Mouse (Mus musculus): ENCODE data around the gene Csrnp3.
A peak's percentile ranks its signal among the peaks of the same experiment; 100 is the strongest.

Csrnp3 gene

DNA sequence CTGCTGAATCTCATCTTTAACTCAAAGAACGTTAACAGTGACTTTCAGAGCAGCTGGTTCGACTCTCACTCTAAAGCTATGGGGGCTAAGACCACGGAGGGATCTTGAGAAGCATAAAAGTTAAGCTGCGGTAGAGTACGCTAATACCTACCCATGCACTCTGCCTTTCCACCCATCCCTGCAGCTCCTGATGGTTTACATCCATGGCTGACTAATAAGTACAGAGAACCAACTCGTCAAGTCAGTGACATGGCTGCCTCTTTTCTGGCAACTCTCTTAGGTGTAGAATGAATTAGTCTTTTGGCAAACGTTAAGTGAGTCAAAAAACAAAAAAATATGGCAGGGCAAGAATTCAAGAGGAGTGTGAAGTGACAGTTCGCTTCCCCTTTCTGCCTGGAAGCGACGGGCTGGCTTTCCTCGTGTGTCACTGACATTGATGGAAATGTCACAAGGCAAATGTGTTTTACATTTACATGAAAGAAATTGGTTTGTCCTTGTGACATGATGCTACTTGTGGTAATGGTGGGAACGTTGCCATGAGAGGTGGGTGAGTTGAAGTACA is 19.3 kb downstream of the Csrnp3 start:
- no peak for DNase-seq (ENCODE audit: low spot score in 2 of 2)

DNA sequence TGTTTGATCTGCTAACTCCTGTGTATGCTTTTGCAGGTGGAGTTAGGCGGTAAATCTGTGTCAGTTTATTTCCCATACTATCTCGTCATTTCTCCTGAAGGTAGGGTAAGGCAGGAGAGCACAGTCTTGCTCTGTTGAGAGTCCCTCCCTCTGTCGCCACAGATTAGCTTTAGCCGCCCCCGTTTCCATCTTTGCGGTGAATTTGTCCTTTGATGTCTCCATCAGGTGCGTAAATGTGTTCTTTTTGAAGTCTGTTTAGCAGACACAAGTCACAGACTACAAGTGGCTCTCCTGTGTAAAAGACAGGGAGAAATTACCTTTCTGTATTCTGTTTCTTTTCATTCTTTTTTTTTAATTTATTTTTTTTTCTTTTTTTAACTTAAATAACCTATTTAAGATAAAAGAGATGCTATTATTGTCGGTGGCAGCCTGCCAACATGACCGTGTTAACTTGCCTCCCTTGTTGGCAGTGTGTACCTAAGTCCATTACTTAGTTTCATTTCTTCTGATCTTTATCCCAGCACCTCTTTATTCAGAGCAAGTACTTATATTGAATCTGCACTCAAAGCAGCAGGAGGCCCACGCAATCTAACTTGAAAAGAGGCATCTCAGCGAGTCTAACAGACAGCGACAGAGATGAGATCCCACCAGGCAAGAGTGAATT is 25.5 kb downstream of the Csrnp3 start:
- DNase-seq (ENCODE audit: low spot score in 2 of 2), result no peak

DNA sequence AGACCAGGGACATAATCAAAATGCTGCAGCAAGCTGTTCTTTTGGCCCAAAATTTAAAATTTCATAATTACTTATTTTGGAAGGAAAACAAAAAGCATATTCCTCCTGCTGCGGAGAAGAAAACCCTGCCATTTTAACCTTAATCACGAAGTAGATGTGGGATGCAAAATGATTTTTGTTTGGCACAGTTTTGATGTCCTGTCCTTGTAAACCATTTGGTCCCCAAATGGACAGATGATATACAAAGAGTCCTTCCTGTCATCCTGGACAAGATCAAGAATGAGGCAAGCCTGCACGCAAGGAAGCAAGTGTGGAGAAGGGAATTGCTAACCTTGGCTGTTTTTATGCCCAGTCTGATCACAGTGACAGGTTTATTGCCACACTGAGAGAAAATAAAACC is 46.0 kb downstream of the Csrnp3 start:
- no peak for DNase-seq (ENCODE audit: low spot score in 2 of 2)

DNA sequence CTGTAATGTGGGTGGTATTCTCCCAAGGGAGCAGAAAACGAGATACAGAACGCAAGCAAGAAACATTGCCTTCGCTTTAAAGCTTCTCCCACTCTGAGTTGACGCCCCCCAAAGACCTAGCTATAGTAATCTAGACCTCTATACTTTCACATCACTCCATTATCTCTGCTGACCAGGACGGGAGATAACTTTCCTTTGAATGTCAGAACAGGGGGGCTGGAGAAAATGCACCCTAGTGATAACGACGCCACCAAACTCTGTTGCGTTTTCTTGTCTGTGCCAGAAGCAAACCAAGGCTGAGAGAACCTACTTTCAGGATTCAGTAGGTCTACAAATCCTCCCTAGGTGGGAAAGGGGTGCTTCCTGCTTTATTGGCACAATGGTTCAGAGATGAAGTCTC is 47.7 kb downstream of the Csrnp3 start:
- DNase-seq (ENCODE audit: low spot score in 2 of 2), result no peak

DNA sequence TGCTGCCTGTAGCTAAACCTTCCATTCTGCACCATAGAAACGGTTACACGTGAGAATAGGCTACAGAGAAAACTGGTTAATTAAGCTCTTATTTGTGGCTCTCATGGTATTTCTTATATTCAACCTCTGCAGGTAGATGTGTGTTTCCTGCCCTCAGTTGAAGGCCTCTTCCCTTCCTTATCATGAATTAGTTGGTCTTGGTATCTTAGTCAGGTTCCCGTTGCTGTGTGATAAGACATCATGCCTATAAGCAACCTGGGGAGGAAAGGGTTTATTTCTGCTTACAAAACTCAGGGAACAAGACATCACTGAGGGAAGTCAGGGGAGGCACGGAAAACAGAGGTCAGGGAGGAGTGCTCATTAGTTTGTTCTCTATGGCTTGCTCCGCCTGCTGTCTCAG is 48.7 kb downstream of the Csrnp3 start:
- no peak for DNase-seq (ENCODE audit: low spot score in 2 of 2)

DNA sequence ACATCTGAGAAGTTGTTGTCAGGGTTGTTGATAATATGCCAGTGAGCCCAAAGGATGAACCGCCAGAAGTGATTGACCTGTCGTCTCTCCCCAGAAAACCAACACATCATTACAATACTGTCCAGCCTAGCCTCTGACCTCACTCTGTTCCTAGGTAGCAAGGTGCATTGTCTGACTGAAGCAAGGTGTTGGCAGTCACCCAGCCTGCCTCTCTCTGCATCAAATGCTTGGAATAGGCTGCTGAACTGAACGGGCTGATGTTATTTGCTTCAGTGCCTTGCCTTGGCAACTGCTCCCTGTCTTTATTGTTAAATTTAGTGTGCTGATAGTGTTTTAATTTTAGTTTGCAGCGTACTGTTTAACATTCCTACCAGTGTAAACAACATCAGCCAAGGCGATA is 51.0 kb downstream of the Csrnp3 start:
- no peak for DNase-seq (ENCODE audit: low spot score in 2 of 2)

DNA sequence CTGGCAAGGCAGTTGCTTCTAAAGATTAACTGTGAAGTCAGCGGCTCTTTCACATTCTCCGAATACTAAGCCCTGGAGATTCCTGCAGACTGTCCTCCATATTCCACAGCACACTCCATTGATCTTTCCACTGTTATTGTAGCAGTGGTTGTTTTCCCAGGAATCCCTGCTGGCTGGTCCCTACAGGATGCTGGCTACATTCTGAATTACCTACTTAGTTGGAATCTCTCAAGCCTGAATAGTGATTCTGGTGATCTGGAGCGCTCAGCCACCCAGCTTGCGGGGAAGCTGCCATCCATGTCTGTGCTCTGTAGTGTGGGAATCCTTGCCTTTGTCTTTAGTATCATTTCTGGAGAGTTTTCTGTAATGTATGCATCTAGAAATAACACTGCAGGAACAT is 51.5 kb downstream of the Csrnp3 start:
- DNase-seq (ENCODE audit: low spot score in 2 of 2), result no peak

DNA sequence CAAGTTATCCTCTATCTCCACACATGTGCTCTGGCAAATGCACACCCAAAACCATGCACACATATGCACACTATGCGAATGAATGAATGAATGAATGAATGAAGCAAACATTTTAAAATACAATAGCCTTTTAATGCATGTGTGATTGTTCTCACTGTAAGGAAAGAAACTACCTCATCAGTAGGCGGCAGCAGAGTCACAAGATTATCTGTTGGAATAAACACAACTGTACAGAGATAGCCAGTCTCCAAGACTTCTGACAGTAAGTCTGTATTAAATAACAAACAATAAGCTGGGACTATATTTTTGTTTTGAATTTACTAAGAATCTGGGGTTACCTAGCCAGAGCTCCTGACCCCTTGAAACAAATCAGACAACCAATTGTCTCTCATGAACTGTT is 53.9 kb downstream of the Csrnp3 start:
- no peak for DNase-seq (ENCODE audit: low spot score in 2 of 2)

DNA sequence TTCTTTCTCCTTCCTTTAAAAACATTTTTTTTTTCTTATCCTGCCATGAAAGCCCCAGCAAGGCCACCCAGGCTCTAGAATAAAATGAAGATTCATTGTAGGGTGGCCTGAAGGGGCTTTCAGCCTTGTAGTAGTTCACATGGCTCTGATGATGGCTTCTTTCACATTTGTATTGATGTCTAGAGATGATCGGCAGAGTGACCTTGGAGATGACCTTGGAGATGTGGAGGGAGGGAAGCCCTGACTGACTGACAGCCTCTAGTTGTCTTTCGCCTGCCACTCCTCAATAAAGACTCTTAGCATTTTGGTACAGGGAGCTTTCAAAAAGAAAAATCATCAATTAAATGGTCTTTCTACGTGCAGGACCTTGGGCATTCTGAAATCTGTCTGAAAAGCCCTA is 63.0 kb downstream of the Csrnp3 start:
- no peak for DNase-seq (ENCODE audit: low spot score in 2 of 2)

DNA sequence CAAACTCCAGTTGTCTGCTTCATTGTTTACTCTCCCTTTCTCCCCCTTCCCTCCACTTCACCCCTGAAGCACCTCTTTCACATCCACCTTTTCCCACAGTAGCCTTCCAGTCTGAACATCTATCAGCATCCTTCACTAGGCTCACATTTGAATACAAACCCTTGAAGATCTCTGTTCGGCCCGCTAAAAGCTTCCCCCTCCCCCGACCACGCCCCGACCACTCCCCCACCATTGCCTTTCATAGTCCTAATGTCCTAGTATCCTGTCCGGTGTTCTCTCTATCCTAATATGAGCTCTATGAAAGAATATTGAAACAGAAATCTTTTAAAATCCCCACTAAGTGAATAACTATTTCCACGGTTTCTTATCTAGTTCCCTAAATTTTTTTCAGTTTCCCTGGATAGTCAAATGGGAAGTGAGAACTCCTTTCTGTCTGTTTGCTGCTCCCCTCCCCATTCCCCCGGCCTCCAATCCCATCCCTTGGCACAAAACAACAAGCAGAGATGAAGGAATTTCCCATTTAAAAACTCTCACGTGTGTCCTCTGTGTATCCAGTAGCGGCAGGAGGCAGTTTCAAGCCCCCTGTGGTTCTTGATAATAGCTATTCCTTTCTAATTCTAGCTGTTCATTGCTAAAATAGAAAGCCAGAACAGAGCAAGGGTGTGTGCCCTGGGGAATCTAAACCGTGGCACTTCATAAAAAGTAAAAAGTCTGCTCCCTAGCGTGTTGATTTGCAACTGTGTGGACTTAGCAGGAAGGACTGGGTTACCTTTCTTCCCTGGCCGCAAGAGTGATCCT is 64.4 kb downstream of the Csrnp3 start:
- no peak for DNase-seq (ENCODE audit: low spot score in 2 of 2)

DNA sequence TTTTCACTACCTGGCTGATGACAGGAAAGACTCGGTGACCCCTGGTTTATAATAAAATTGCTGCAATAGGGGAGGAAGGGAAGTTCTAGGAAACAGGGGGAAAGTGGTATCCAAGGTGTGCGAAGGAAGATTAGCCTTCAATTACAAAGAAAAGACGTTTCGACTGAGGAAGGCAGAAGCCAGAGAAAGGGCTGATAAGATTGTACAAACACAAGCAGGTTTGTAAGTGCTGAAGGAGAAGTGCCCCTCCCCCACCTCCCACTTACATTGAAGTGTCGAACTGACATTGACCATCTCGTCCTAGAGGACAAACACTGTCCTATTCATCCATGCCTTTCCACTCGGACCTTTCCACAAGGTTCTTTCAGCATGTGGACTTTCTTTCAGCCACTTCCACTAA is 70.4 kb downstream of the Csrnp3 start:
- DNase-seq (ENCODE audit: low spot score in 2 of 2), result no peak

DNA sequence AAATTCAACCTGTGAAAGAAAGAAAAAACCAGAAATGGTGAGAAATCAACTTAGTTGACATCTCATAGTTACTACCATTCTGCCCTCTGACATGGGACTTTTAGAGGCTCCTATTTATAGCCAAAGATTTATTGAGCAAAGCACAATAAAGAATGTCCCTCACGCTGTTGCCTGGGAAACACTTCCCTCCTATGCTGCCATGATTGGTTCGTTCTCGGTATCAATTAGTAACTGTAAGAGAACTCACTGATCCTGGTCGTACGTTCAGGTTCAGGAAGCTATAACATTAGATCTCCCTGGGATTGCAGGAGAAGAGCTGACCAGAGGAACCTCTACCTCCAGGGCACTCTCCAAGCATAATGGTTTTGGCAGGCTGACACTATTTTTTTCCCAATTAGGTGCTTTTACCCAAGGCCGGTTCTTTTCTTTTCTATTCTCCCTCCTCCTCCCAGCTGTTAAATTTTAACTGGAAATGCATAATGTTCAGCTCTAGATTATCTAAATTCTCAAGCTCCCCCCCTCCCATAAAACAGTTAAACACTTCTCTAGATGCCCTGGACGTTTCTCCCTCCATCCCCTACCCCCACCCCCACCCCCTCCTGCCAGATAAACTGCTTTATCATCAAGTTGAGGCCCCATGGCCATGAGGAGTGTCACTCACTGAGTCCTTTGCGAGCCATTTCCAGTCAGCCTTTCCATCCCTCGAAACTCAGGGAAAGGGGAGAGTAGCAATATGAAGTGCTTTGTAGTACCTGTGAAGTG is 75.3 kb downstream of the Csrnp3 start:
- DNase-seq (ENCODE audit: low spot score in 2 of 2), result no peak

DNA sequence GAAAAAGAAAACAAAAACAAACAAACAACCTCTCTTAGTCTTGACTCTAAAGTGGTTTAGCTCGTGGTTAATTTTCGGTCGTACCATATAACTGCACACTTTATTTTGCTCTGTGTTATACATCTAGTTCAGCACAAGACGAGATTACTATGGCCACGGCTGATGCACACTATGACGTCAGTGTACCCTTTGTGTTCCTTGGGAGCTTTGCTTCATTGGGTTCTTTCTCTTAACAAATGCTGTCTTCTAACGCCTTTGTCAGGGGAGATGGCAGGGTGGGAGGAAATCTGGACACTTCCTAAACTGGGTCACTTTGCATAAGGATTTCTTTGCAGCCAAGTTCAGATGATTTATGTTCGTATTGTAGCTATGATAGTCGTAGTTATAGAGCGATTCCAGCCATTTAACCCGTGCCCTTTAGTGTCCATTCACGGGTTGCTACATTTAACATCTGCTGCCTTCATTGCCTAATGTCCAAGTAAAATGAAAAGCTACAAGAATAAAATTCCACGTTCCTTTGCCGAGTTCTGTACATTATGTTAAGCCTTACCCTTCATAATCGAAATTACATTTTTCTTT is 79.9 kb downstream of the Csrnp3 start:
- DNase-seq (ENCODE audit: low spot score in 2 of 2), result no peak

DNA sequence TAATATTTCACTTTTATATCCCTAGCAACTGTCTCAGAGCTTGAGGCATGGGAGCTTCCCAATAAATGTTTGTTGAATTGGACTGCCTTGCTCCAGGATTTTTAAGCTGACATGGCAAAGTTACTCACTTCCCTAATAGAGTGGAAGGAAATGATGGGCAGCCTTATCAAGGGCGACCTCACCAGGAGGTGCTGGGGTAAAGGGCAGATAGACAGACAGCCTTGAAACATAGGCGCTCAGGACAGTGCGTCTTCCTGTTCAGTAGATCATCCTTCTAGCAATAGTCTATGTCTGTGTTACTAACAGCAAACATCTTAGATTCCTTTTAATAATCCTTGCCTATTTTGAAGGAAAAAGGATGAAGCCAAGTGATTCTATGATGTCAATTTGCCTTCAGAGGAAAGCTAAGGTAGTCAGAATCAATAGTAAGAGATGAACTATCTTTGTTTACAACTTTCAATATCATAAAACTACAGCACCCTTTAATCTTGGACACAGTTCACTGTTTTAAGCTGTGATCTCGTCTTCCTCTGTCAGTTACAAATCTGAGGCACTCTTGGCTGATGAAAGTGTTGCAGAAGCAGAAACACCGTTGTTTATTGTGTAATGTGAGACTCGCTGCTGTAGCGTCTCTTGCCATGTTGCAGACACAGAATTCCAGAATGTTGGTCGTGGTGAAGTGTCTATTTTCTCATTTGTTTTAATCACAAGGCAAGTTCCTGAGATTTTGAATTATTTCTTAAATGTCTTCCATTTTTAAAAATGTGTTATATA is 81.6 kb downstream of the Csrnp3 start:
- no peak for DNase-seq (ENCODE audit: low spot score in 2 of 2)

DNA sequence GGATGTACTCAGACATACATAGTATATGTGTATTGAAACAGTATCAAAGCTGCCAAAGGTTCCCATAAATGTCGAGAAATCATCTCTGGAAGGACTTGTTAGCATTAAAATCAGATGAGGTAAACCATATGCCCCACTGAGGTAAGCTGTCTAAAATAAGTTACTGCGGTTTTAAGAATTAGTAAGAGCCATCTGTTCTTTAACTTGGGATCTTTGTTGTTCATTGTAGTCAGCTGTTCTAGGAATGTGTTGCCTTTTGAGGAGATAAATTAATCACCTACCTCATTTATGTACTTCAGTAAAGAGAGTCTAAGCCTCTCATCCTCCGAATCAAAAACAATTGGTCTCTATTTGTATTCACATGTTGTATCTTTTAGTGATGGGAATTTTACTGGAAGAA is 83.7 kb downstream of the Csrnp3 start:
- no peak for DNase-seq (ENCODE audit: low spot score in 2 of 2)

DNA sequence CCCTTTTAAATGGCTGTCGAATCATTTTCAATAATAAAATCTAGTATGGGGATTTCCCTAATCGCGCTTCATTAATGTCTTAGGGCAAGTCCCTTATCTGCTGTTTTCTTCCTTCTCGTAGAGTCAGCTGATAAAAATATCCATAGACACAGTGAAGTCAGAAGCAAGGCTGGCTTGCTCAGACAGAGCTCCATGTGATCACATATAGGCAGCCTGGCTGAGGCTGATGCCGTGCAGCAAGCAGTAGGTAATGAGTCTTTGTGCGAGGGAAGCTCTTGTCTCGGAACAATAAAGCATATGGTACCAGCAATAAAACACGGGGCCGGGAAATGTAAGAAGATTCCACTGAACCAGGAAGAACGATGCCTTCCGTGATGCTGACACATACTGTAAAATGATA is 84.4 kb downstream of the Csrnp3 start:
- DNase-seq (ENCODE audit: low spot score in 2 of 2), result peak in 1 of 2 experiments; percentile 79

DNA sequence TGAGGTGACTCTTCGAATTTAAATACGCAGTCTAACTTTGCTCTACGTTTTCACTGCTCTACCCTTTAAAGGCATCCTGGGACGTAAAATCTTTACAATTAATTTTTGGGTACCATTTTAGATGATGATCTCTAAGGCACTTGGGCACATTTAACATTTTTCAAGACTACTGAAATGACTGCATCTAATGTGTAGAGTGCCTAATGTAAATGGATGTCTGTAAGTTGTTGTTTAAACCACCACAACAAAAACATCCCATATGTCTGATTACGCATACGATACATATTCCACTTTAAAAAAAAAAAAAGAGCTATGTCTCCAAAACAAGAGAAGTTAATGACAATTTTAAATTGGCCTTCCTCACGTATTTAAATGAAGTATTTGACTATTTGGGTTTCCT is 85.7 kb downstream of the Csrnp3 start:
- no peak for DNase-seq (ENCODE audit: low spot score in 2 of 2)

DNA sequence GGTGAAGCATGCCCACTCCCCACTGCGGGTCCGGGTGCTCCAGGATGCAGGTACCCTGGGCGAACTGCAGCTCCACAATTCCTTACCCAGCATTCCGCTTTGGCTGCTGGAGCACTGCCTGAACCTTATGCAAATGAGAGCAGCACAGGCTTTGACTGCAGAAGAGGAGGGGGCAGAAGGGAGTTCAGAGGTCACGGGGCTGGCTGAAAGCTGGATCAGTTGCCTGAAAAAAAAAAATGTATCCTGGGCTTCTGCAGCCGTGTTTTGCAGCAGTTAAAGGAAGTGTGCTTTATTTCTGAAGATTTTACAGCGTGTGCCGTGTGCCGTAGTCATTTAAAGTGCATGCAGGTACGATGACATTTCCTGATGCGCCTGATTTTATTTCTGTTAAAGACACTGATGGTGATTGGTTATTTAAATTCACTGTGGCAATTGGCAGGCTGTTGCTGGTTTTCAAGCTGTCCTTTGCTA is 86.3 kb downstream of the Csrnp3 start:
- peak; percentile 69 to 77 for DNase-seq (ENCODE audit: low spot score in 2 of 2)

DNA sequence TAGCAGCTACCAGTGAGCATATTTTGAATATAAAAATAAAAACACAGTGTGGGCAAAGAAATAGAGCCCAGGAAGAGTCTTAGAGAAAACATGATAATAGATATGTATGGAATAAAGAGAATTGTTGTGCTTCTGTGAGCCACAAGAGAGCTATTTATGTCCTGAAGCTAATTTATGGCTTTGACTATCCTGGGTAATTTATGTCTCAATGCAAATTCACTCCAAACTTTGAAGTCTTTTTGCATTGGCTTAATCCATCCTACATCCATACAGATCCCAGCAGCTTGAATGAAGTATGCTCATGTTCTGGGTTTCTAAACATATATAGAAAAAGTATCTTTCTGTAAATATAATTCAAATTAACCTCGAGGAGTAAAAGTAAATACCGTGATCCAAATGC is 88.5 kb downstream of the Csrnp3 start:
- DNase-seq (ENCODE audit: low spot score in 2 of 2), result no peak

DNA sequence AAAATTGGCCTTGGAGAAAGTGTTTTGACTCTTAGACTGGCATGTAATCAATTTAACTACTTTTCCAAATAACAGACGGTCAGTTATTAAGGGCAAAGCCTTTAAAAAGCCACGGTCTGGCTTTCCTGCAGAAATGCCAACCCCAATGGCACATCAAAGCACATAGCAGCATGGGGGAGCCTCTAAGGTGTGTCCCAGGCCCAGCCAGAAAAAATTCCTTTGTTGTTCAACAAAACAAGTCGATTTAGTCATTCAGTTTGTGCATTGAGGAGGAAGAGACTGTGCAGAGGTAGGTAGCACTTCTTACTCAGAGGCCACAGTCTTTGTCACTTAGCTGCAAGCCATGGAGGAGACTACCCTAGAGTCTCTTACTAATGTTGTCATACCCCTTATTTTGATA is 93.3 kb downstream of the Csrnp3 start:
- no peak for DNase-seq (ENCODE audit: low spot score in 2 of 2)

DNA sequence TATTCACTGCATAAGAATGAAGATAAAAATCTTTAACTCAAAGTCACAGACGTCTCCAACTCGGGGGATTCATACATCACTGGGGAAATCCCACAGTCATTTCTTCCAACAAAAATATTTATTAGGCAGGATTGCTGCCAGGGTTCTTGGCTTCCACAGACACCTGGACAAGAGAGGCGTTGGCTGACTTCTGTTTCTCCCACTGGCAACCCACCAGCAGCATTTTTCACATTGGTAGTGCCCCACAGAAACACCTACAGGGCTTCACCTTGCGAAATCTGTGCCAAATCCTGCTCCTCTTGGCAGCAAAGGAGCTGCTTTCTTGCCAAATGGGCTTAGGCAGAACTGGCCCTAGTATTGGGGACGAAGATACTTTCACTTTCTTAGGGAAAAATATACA is 94.8 kb downstream of the Csrnp3 start:
- no peak for DNase-seq (ENCODE audit: low spot score in 2 of 2)
